Mouse (Mus musculus): ENCODE data around the gene Aup1. TPM values are rescaled to one million over a fixed set of nuclear protein-coding genes. Genes with fewer than 3 reads are reported as not detected.
A peak's percentile ranks its signal among the peaks of the same experiment; 100 is the strongest.

Aup1 gene
- polyA plus RNA-seq, 1 experiment, result 44.3 TPM

GRCm38 (mm10) chr6:83068706-83069487, 14.6 kb downstream of the Aup1 start:
- Histone ChIP-seq H3K9me3 (replicated peaks; ENCODE audit: control insufficient read depth, insufficient read depth, low read length, poor library complexity, severe bottlenecking) (no peaks in the 10 kb centered on the region), H3K27me3 (ENCODE audit: control insufficient read depth, insufficient read depth, low read length, poor library complexity, severe bottlenecking) (peaks cover 35% of the 10 kb centered on the region), H3K27ac (ENCODE audit: insufficient read depth, low read length) (no peak overlapping the region), H3K36me3 (ENCODE audit: control insufficient read depth, insufficient read depth, low read length, poor library complexity, severe bottlenecking) (no peaks in the 10 kb centered on the region), H3K4me3 (ENCODE audit: low read depth, low read length) (peak overlapping the region; percentile 65), H3K9ac (ENCODE audit: low read depth, poor library complexity, severe bottlenecking) (peak overlapping the region; percentile 17; the same call in 1 of the 2 replicates), H3K4me1 (ENCODE audit: control insufficient read depth, insufficient read depth, low read length) (no peaks in the 10 kb centered on the region)
- TF ChIP-seq POLR2A (IDR thresholded peaks at IDR 0.05; ENCODE audit: insufficient read depth, low read length) (no peak), CTCF (IDR thresholded peaks at IDR 0.05; ENCODE audit: low read depth, low read length) (no peak), EP300 (IDR thresholded peaks at IDR 0.05; ENCODE audit: insufficient read depth, low read depth, low read length) (no peak)

DNA sequence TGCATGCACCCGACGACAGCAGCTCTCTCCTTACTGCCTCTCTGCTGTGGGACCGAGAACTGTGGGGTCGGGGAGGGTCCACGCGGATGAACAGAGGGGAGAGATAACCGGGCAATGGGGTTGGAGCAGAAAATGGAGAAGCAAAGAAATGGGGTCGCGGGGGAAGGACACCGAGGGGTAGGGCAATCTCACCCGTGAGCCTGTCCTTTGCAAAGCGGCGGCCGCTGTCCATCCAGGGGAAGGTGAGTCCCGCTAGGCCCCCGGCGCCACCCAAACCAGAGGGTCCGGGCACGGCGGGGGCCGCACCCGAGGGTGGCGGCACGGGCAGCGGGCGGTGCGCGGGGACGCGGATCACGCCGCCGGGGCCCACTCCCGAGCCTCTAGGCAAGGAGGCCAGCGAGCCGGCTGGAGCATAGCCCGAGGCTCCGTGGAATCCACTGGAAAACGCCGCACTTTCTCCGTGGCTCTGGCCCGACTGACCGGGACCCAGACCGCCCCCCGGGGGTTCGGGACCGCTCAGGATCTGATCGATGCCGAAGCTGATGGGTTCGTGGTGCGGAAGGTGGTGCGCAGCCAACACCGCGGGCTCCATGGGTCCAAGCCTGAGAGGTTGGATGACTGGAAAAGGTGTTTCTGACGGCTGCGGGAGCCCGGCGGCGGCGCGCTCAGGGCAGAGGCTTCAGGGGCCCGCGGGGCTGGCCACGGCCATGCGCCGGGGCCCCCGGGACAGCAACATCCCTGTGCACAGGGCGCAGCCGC, 15.3 kb downstream of the Aup1 start:
- Histone ChIP-seq H3K27me3 (ENCODE audit: control insufficient read depth, insufficient read depth, low read length, poor library complexity, severe bottlenecking) (peaks cover 35% of the 10 kb centered on the region), H3K9me3 (replicated peaks; ENCODE audit: control insufficient read depth, insufficient read depth, low read length, poor library complexity, severe bottlenecking) (no peaks in the 10 kb centered on the region)

GRCm38 (mm10) chr6:83070247-83070310, 15.8 kb downstream of the Aup1 start, which contains the start of gene Tlx2:
Gene Tlx2 (minus strand): TSS chr6:83070293.
- Histone ChIP-seq H3K27me3 (ENCODE audit: control insufficient read depth, insufficient read depth, low read length, poor library complexity, severe bottlenecking) (peaks cover 35% of the 10 kb centered on the region), H3K4me3 (ENCODE audit: low read depth, low read length) (peak within 1 kb of the TSS; percentile 65), H3K27ac (ENCODE audit: insufficient read depth, low read length) (no peak within 1 kb of the TSS), H3K9ac (ENCODE audit: low read depth, poor library complexity, severe bottlenecking) (peak within 1 kb of the TSS; percentile 71), H3K36me3 (ENCODE audit: control insufficient read depth, insufficient read depth, low read length, poor library complexity, severe bottlenecking) (no peaks in the 10 kb centered on the region), H3K9me3 (replicated peaks; ENCODE audit: control insufficient read depth, insufficient read depth, low read length, poor library complexity, severe bottlenecking) (no peaks in the 10 kb centered on the region), H3K4me1 (ENCODE audit: control insufficient read depth, insufficient read depth, low read length) (no peaks in the 10 kb centered on the region)
- TF ChIP-seq CTCF (IDR thresholded peaks at IDR 0.05; ENCODE audit: low read depth, low read length) (no peak), POLR2A (IDR thresholded peaks at IDR 0.05; ENCODE audit: insufficient read depth, low read length) (no peak), EP300 (IDR thresholded peaks at IDR 0.05; ENCODE audit: insufficient read depth, low read depth, low read length) (no peak)

More for the DNA sequence above, 15.3 kb downstream of the Aup1 start:
- Histone ChIP-seq H3K27ac (ENCODE audit: insufficient read depth, low read length) (no peak overlapping the region), H3K4me1 (ENCODE audit: control insufficient read depth, insufficient read depth, low read length) (no peaks in the 10 kb centered on the region), H3K36me3 (ENCODE audit: control insufficient read depth, insufficient read depth, low read length, poor library complexity, severe bottlenecking) (no peaks in the 10 kb centered on the region), H3K9ac (ENCODE audit: low read depth, poor library complexity, severe bottlenecking) (peak overlapping the region; percentile 71), H3K4me3 (ENCODE audit: low read depth, low read length) (peak overlapping the region; percentile 65)
- no peak for TF ChIP-seq POLR2A (IDR thresholded peaks at IDR 0.05; ENCODE audit: insufficient read depth, low read length)

DNA sequence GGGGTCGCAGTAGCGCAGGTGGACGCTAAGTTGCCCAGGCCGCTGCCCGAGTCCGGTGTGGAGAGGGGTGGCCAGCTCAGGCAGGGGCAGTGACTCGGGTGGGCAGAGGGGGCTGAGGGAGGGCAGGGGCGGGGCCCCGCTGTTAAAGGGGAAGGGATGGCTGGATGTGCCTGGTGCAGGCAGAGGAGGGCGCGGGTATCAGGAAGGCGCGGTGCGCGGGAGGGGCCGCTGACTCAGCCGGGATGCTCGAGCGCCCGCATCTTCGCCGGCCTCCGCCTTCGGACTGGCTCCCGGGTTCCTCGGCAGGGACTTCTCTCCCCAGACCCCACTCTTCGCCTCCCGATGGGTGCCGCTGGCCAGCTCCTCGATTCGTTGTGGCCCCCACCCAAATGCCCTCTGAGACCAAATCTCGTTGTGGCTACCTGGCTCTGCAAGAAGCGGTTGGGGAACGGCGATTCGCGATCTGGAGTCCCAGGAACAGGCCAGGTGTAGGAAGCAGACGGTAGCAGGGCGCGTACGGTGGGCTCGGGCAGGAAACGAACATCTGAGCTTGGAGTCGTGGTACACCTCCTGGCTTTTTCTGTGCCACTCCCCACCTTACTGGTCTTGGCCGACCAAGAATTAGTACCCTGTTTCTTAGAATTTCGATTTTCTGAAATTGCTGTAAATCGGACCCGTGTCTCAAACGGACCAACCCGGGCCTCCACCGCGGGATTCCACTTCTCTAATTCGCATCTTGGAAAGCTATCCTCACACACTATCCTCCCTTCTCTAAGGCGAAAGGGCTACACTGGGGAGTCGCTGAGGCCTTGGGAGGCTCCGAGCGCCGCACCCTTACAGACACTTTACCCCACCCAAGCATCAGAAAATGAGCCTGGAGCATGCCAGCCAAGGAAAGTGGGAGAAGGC, 16.2 kb downstream of the Aup1 start:
- Histone ChIP-seq H3K4me1 (ENCODE audit: control insufficient read depth, insufficient read depth, low read length) (no peaks in the 10 kb centered on the region), H3K9ac (ENCODE audit: low read depth, poor library complexity, severe bottlenecking) (peak overlapping the region; percentile 71), H3K9me3 (replicated peaks; ENCODE audit: control insufficient read depth, insufficient read depth, low read length, poor library complexity, severe bottlenecking) (no peaks in the 10 kb centered on the region), H3K27me3 (ENCODE audit: control insufficient read depth, insufficient read depth, low read length, poor library complexity, severe bottlenecking) (peaks cover 35% of the 10 kb centered on the region), H3K27ac (ENCODE audit: insufficient read depth, low read length) (no peak overlapping the region), H3K36me3 (ENCODE audit: control insufficient read depth, insufficient read depth, low read length, poor library complexity, severe bottlenecking) (no peaks in the 10 kb centered on the region), H3K4me3 (ENCODE audit: low read depth, low read length) (peak overlapping the region; percentile 30)
- TF ChIP-seq CTCF (IDR thresholded peaks at IDR 0.05; ENCODE audit: low read depth, low read length) (no peak), EP300 (IDR thresholded peaks at IDR 0.05; ENCODE audit: insufficient read depth, low read depth, low read length) (no peak), POLR2A (IDR thresholded peaks at IDR 0.05; ENCODE audit: insufficient read depth, low read length) (no peak)

DNA sequence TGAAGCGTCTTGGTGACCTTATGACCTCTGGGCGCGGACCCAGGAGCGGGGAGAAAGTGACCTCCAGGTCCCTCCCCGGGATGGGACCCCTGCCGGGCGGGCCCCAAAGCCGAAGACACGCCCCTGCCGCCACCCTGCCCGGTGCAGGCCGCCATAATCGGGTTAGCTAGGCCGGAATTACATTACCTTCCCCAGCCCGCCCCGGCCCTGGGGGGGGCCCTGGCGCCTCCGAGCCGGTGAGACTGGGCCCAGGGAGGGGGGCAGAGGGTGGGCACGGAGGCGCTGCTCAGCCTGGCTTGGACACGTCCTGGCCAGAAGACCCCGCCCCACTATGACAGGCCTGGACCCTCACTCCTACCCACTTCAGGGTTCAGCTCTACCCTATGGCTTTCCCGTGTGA, 16.9 kb downstream of the Aup1 start:
- no peak overlapping the region for H3K27ac ChIP-seq (ENCODE audit: insufficient read depth, low read length)
- H3K36me3 ChIP-seq (ENCODE audit: control insufficient read depth, insufficient read depth, low read length, poor library complexity, severe bottlenecking), result no peaks in the 10 kb centered on the region
- no peaks in the 10 kb centered on the region for H3K9me3 ChIP-seq (replicated peaks; ENCODE audit: control insufficient read depth, insufficient read depth, low read length, poor library complexity, severe bottlenecking)
- peaks cover 35% of the 10 kb centered on the region for H3K27me3 ChIP-seq (ENCODE audit: control insufficient read depth, insufficient read depth, low read length, poor library complexity, severe bottlenecking)
- H3K9ac ChIP-seq (ENCODE audit: low read depth, poor library complexity, severe bottlenecking), result no peak overlapping the region
- H3K4me3 ChIP-seq (ENCODE audit: low read depth, low read length), result peak overlapping the region; percentile 30; the same call in 1 of the 2 replicates
- H3K4me1 ChIP-seq (ENCODE audit: control insufficient read depth, insufficient read depth, low read length), result no peaks in the 10 kb centered on the region
- TF ChIP-seq EP300 (IDR thresholded peaks at IDR 0.05; ENCODE audit: insufficient read depth, low read depth, low read length), result no peak
- no peak for TF ChIP-seq CTCF (IDR thresholded peaks at IDR 0.05; ENCODE audit: low read depth, low read length)
- TF ChIP-seq POLR2A (IDR thresholded peaks at IDR 0.05; ENCODE audit: insufficient read depth, low read length), result no peak
